Mouse (Mus musculus) intestine, embryonic 15.5 days (tissue): Measurements from ENCODE around the gene Ttc5. TPM values are rescaled to one million over a fixed set of nuclear protein-coding genes. Genes with fewer than 3 reads are reported as not detected.
"Not testable (repeated sequence)": the region's sequence is repeated elsewhere in the genome, so short reads cannot be mapped to it uniquely, and the experiment has no call there.

Source experiments
- ATAC-seq: fragments of 200-750 bp; cut with Nextera tagmentation; 2 replicates; pipeline ENCODE4 v1.8.0; 2017; ENCODE audit warnings: moderate TSS enrichment, moderate library complexity
- H3K27ac ChIP-seq: fragments of 300-500 bp; sonication (generic); 2 replicates; pipeline ENCODE4 v1.5.1; 2015; ENCODE audit warnings: mild to moderate bottlenecking, inconsistent platforms
- H3K27me3 ChIP-seq: fragments of 300-500 bp; sonication (generic); replicated peaks from 2 replicates; pipeline ENCODE4 v1.6.1; 2015; ENCODE audit warnings: inconsistent platforms
- H3K36me3 ChIP-seq: fragments of 300-500 bp; sonication (generic); 2 replicates; pipeline ENCODE4 v1.6.1; 2015; ENCODE audit warnings: inconsistent platforms
- H3K4me1 ChIP-seq: fragments of 300-500 bp; sonication (generic); replicated peaks from 2 replicates; pipeline ENCODE4 v1.6.1; 2015; ENCODE audit warnings: inconsistent platforms
- H3K4me2 ChIP-seq: fragments of 300-500 bp; sonication (generic); replicated peaks from 2 replicates; pipeline ENCODE4 v1.6.1; 2015; ENCODE audit warnings: mild to moderate bottlenecking, inconsistent platforms
- H3K4me3 ChIP-seq: fragments of 300-500 bp; sonication (generic); replicated peaks from 2 replicates; pipeline ENCODE4 v1.5.1; 2015; ENCODE audit warnings: inconsistent platforms
- H3K9ac ChIP-seq: fragments of 300-500 bp; sonication (generic); 2 replicates; pipeline ENCODE4 v1.6.1; 2015; ENCODE audit warnings: inconsistent platforms
- H3K9me3 ChIP-seq: fragments of 300-500 bp; sonication (generic); 2 replicates; pipeline ENCODE4 v1.6.1; 2016; ENCODE audit warnings: inconsistent platforms
- WGBS: fragments of 180-500 bp; shearing (Covaris S2); methylation state at CpG from one replicate; pipeline ENCODE4 v1.1.7; 2015; 5-methylcytosine and 5-hydroxymethylcytosine counted together
- polyA plus RNA-seq: library from polyadenylated mRNA; unstranded; fragments of >200 nt; fragmentation: Nextera tagmentation; extraction: Ambion mirVana; gene quantifications from 2 replicates; pipeline ENCODE4 v1.2.1, GENCODE M21; 2015

The Ttc5 gene
- polyA plus RNA-seq, 1 experiment from 2014 or later: 61.8 TPM

DNA sequence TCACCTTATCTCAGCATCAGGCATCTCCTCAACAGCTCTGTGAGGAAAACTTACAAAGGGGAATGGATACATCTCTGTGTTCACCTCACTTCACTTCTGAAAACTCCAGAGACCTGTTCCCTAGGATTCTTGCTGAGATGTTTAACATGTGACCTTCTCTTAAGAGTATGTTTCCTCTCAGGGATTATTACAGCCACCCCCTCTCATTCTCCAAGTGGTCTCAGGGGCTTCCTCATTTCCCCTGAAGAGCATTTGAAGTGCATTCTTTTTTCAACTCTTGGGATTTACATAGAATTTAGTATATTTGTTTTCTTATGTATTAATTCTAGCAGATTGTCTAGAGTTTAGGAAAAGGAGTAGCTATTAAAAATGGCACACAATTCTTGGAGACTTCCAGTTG, 40.3 kb downstream of the Ttc5 start, which contains the start of gene Olfr749:
TSS of gene Olfr749 (minus strand) at position 101 of the 400 bp plus-strand sequence.
- no peaks in the 10 kb centered on the region for H3K27me3 ChIP-seq
- no peaks in the 10 kb centered on the region for H3K4me1 ChIP-seq
- H3K36me3 ChIP-seq: no peaks in the 10 kb centered on the region
- H3K4me2 ChIP-seq: no peak within 1 kb of the TSS
- H3K9me3 ChIP-seq: no peaks in the 10 kb centered on the region
- H3K9ac ChIP-seq: no peak within 1 kb of the TSS
- ATAC-seq: no peak
- H3K4me3 ChIP-seq: no peak within 1 kb of the TSS
- no peak within 1 kb of the TSS for H3K27ac ChIP-seq

GRCm38 (mm10) chr14:50741584-50741983, 43.7 kb downstream of the Ttc5 start:
- Histone ChIP-seq H3K4me1 (no peaks in the 10 kb centered on the region), H3K36me3 (no peaks in the 10 kb centered on the region), H3K4me3 (no peak overlapping the region), H3K9ac (no peak overlapping the region), H3K27ac (no peak overlapping the region), H3K27me3 (no peaks in the 10 kb centered on the region), H3K4me2 (no peak overlapping the region), H3K9me3 (no peaks in the 10 kb centered on the region)
- peak; percentile 69 for ATAC-seq
- 61% methylated on average over 2 of the region's 2 CpGs for whole genome bisulfite sequencing

- Histone ChIP-seq H3K27me3 (no peaks in the 10 kb centered on the region), H3K9ac (no peak overlapping the region), H3K4me2 (no peak overlapping the region), H3K36me3 (no peaks in the 10 kb centered on the region), H3K9me3 (no peaks in the 10 kb centered on the region), H3K27ac (no peak overlapping the region), H3K4me1 (no peaks in the 10 kb centered on the region), H3K4me3 (no peak overlapping the region)
- no peak for ATAC-seq
- WGBS: 69% methylated on average over 2 of the region's 2 CpGs
Measured at GRCm38 (mm10) chr14:50740334-50740733, 45.0 kb downstream of the Ttc5 start.

GRCm38 (mm10) chr14:50722371-50722770, 62.9 kb downstream of the Ttc5 start:
- not testable (repeated sequence) for H3K27ac ChIP-seq, H3K36me3 ChIP-seq, H3K9ac ChIP-seq, H3K4me3 ChIP-seq, H3K27me3 ChIP-seq, H3K4me1 ChIP-seq, H3K9me3 ChIP-seq, H3K4me2 ChIP-seq, ATAC-seq
- WGBS: 85% methylated on average over 3 of the region's 4 CpGs

DNA sequence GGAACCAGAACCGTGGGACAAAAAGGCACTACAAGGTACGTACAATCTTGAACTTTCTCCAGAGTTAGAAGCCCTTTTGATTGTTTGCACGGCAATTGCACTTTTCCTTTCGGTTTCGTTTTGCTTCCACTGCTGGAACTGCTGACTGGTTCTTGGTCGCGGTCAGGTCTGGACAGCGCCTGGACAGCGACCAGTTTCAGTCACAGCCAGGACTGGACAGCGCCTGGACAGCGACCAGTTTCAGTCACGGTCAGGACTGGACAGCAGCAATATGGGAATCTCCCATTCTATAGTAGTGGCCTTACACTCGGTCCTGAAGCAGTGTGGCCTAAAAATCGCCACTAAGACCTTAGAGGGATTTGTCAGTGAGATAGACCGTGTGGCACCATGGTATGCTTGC, 65.4 kb downstream of the Ttc5 start:
- H3K9ac ChIP-seq, H3K4me1 ChIP-seq, H3K27ac ChIP-seq, H3K27me3 ChIP-seq, ATAC-seq, H3K4me2 ChIP-seq, H3K4me3 ChIP-seq, H3K9me3 ChIP-seq, H3K36me3 ChIP-seq: not testable (repeated sequence)
- 89% methylated on average over 15 of the region's 15 CpGs for WGBS

Other genes with a start within 250 kb of the Ttc5 start
- not detected in 2 replicates for gene Olfr744, start 170.6 kb downstream of the Ttc5 start, polyA plus RNA-seq
- not detected in 2 replicates for gene Olfr745, start 146.1 kb downstream of the Ttc5 start, polyA plus RNA-seq
- gene Olfr746, start 138.4 kb downstream of the Ttc5 start, polyA plus RNA-seq: not detected in 2 replicates
- not detected in 2 replicates for gene Olfr747, start 92.3 kb downstream of the Ttc5 start, polyA plus RNA-seq
- not detected in 2 replicates for gene Olfr748, start 78.1 kb downstream of the Ttc5 start, polyA plus RNA-seq
- not detected in 2 replicates for gene Olfr749, start 40.4 kb downstream of the Ttc5 start, polyA plus RNA-seq
- gene Ccnb1ip1, start 22.2 kb upstream of the Ttc5 start, polyA plus RNA-seq: not detected in 2 replicates
- gene Parp2, start 22.3 kb upstream of the Ttc5 start, polyA plus RNA-seq: 57.1 and 59.2 TPM in 2 replicates
- 10.4 and 13.3 TPM in 2 replicates for gene Tep1, start 85.0 kb upstream of the Ttc5 start, polyA plus RNA-seq
- gene Klhl33, start 112.0 kb upstream of the Ttc5 start, polyA plus RNA-seq: 0.23 and 0.29 TPM in 2 replicates
- 134 and 136 TPM in 2 replicates for gene Osgep, start 139.4 kb upstream of the Ttc5 start, polyA plus RNA-seq
- 236 and 265 TPM in 2 replicates for gene Apex1, start 139.4 kb upstream of the Ttc5 start, polyA plus RNA-seq
- 65.5 and 67.5 TPM in 2 replicates for gene Pip4p1, start 145.3 kb upstream of the Ttc5 start, polyA plus RNA-seq
- 96.6 and 99.1 TPM in 2 replicates for gene Pnp, start 145.6 kb upstream of the Ttc5 start, polyA plus RNA-seq
- not detected in 2 replicates for gene Gm49342, start 159.0 kb upstream of the Ttc5 start, polyA plus RNA-seq
- gene Pnp2, start 170.5 kb upstream of the Ttc5 start, polyA plus RNA-seq: 2.6 and 3.0 TPM in 2 replicates
- gene Rnase10, start 222.2 kb upstream of the Ttc5 start, polyA plus RNA-seq: 0.33 and 0.43 TPM in 2 replicates